Mouse (Mus musculus) lung, postnatal 0 days (tissue): Measurements from ENCODE around the gene Atp6v1d.

Experiments used
- CTCF ChIP-seq: IDR thresholded peaks from 2 replicates; pipeline ENCODE4 v1.5.1; 2016; ENCODE audit warnings: antibody characterized with exemption, mild to moderate bottlenecking
- EP300 ChIP-seq: IDR thresholded peaks from 2 replicates; pipeline ENCODE4 v1.6.1; 2016; ENCODE audit warnings: antibody characterized with exemption, mild to moderate bottlenecking, control low read depth

DNA sequence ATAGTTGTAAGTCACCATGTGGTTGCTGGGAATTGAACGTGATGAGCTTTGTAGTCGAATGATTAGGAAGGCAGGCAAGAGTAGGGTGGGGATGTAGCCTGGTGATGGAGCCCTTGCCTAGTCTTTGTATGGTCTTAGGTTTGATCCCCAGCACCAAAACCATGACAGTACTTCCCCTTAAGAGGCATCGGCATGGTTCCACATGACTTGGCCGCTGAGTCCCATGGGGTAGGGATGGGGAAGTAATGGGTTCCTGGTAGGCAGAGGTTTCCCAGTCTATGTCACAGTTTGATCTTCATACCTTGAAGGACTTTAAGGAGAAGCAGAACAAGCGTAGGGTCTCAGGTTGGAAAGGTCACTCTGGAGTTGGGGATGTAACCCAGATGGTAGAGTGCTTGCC lies 40.0 kb upstream of the Atp6v1d start:
- TF ChIP-seq CTCF: no peak
- no peak for TF ChIP-seq EP300
